Mouse (Mus musculus): ENCODE results near the gene Setx.

Setx gene

DNA sequence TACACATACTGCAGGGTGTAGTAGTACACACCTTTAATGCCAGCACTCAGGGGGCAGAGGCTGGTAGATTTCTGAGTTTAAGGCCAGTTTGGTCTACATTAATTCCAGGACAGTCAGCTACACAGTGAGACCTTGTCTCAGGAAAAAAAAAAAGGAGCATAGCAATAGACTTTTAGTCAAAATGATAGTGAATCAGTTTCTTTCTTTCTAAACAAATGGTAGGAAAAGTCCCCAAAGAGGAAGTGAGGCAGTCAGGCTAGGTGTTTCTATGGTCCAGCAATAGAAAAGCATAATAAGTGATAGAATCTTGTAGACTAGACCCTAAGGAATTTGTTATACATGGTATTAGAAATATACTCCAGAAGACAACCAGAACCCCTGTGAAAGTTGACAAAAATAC is 11.2 kb downstream of the Setx start:
- DNase-seq (ENCODE audit: low read depth, low spot score) = no peak

DNA sequence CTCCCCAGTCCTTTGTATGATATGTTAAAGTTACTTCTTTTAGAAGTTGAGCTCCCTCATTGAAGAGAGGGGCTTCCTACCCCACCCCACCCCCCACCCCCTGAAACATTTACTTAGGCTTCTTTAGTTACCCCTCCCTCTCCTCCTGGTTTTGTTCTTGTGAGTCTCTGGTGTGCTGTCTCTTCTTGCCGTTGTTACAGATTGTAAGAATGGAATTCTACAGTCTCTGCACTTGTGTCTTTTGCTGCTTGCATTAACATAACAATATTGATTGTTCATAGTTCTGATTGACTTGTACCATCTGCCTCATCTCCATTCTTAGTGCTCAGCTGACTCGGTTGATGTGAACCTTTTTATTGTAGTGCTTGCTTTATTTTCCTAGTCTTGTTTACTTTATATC is 28.0 kb downstream of the Setx start:
- DNase-seq (ENCODE audit: low read depth, low spot score) = peak; percentile 83

DNA sequence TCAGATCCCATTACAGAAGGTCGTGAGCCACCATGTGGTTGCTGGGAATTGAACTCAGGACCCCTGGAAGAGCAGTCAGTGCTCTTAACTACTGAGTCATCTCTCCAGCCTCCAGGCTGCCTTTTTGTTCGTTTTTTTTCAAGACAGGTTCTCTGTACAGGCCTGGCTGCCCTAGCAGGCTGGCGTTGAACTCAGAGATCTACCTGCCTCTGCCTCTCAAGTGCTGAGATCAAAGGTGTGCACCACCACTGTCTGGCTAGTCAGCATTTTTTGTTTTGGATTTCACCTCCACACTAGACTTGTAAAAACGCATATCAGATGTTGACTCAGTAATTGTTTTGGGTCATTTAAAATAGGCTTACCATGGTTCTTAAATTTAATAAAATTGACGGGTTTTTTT is 44.1 kb downstream of the Setx start:
- DNase-seq (ENCODE audit: low read depth, low spot score) = no peak

DNA sequence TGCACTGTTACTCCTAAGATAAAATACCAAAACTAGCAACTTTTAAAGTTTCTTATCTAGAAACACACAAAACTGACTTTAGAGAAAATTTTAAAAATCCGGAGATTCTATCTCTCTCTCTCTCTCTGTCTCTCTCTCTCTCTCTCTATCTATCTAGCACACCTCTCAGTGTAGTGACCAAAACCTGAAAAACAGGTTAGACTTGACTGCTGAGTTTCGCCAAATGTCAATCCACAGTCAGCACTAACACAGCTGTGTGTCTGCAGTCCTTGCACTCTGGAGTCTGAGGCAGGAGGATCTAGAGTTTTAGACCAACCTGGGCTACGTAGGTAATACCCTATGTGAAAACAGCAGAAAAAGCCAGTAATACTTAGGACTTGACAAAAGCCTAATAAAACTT is 50.9 kb downstream of the Setx start:
- peak; percentile 43 for DNase-seq (ENCODE audit: low read depth, low spot score)

DNA sequence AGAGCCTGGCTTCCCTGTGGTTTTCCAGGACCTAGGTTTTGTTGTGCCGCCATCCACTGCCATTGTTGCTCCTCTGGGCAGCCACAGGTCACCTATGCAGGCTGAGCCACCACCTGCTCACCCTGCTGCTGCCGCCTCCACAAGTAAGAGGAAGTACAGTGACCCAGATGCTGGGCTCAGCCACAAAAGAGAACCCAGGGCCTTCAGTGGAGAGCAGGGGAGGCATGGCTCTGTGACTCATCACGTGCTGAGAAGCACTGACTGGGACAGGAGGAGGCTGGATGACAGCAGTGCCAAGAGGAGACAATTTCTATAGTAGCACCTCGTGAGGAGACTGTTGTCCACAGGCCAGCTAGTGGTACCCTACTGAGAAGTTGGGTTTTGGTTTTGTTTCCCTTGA is 55.8 kb downstream of the Setx start:
- DNase-seq (ENCODE audit: low read depth, low spot score) = no peak

DNA sequence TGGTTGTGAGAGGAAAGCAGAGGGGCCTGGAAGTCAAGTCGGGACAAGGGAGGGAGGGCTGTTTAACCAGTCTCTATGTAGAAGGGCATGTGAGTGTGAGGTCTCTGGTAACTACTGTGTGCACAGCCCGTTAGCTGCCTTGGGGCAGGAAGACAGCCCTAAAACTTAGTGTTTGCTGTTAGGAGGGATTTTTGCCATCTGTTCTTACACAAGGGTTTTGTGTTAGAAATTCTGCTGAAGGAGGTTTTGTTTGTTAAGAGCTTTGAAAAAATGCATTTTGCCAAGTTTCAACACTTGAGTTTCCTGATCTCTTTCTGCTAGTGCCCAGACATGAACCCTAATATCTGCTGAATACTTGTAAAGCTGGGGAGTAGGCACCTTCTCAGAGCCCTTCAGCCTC is 57.1 kb downstream of the Setx start:
- DNase-seq (ENCODE audit: low read depth, low spot score) = no peak

DNA sequence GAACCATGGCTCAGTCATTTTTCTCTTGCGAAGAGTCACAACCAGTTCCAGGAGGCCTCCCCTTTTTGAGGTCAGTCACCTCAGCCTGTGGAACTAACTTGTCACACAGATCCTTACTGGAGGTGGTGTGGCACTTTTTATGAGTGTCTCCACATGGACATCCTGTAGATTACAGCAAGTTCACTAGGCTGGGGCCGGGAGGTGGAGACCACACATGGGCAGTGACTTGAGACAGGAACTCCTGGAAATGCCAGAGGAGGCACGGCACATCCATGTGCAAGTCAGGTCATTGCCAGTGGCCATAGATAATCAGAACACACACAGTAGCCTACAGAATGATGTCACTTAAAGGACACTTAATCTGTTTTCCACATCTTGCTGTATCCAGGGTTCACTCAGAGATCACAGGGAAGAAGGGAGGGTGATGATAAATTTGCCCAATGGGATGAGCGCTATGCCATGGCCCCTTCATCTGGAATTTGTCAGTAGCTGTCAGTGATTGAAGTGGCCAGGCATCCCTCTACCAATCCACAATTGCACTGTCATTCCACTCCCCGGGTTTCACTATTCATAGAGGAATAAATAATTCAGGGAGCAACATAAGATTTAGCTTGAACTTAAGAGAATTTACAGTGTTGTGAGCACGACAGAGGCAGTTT is 59.4 kb downstream of the Setx start:
- no peak for DNase-seq (ENCODE audit: low read depth, low spot score)

DNA sequence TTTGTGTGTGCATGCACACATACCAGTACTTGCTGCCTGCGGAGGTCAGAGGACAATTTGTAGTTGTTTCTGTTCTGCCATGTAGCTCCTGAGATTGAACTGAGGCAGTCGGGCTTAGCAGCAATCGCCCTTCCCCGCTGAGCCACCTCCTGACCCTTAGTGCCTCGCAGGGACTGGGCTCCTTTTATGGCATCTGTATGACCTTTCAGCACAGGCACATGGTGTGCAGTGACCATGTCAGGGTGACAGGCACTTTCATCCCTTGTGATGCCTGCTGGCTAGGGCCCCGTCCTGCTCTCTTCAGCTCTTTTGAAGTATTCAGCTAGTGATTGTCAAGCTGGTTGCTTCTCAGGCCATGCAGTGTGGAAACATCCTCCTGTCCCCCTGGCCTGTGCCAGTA is 62.2 kb downstream of the Setx start:
- DNase-seq (ENCODE audit: low read depth, low spot score) = no peak

DNA sequence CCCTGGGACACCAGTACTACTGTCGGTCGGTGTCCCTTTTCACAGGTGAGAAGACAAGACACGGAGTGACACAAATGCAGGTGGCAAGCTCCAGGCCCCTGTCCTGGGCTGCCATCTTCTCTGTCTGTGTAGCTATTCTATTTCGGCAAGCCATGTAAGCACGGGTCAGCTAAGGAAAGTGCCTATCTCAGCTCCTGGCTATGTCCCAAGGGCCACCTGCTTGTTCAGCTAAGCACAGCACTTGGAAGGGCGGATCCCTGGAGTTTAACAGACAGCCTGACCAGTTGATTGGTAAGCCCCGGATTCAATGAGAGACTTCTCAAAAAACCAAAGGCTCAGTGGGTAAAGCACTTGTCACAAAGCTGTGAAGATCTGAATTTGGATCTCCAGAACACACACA is 66.4 kb downstream of the Setx start:
- no peak for DNase-seq (ENCODE audit: low read depth, low spot score)

DNA sequence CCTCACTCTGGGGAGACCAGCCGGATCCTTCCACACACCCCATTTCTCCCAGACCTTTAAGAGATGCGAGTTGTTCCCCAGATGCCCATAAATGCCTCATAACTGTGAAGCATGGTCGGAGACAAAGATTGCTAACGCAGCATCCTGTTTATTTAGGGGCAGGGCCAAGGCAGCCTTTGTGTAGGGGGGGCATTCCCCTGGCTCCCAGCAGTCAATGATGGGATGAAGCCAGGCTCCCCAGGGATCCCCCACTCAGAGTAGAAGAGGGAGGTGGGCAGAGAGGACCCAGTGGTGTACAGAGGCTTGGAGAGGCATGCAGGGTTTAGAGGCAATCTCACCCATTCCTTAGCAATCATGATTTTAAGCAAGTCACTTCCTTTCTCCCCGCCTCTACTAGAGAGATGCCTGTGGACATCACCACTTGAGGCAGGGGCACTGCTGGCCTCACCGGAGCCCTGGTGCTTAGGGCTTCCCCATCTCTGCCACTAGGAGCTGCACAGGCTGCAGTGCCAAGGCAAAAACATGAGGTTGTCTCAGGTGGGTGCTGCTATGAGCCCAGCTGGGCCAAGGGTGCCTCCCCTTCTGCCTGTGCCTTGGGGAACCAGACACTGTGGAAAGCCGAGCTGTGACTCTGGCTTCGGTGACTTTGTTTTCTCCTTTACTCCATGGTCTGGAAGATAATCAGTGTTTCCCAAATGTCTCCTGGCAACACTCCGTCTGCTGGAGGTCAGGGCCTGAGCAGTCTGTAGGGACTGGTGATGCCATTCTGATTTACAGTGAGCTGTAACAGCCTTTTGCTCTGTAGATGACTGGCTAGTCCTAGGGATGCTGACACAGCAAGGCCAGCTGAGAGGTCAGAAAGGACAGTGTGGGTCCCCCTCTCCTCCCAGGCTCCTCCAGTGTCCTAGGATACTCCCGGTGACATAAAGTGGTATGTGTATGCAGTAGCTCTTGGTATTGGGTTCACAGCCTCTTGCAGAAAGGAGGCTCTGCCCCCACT is 67.5 kb downstream of the Setx start:
- no peak for DNase-seq (ENCODE audit: low read depth, low spot score)

DNA sequence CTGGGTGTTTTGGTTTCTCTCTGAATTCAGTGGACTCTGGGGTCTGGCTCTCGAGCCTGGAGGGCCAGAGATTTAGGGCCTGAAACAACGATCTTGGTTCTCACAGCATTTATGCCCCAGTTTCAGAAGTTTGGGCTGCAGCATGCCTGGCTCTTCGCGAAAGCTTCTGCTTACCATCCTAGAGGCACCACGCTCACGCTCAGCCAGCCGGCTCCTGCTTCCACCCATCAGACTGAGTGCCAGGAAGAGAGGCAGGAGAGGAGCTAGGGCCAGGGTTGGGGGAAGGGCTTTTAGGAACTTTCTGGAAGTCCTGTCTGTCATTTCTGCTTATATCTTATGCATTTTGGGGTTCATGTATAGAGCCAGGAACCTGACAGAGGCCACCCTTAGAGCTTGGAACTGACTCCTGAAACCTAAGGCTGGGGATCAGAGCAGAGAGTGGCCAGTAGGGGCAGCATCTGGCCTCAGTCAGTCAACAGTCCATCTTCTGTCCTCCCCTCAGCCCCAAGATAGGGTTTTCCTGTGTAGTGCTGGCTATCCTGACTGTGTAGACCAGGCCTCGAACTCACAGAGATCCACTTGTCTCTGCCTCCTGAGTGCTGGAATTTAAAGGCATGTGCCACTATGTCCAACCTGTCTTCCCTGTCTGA is 68.8 kb downstream of the Setx start:
- no peak for DNase-seq (ENCODE audit: low read depth, low spot score)

DNA sequence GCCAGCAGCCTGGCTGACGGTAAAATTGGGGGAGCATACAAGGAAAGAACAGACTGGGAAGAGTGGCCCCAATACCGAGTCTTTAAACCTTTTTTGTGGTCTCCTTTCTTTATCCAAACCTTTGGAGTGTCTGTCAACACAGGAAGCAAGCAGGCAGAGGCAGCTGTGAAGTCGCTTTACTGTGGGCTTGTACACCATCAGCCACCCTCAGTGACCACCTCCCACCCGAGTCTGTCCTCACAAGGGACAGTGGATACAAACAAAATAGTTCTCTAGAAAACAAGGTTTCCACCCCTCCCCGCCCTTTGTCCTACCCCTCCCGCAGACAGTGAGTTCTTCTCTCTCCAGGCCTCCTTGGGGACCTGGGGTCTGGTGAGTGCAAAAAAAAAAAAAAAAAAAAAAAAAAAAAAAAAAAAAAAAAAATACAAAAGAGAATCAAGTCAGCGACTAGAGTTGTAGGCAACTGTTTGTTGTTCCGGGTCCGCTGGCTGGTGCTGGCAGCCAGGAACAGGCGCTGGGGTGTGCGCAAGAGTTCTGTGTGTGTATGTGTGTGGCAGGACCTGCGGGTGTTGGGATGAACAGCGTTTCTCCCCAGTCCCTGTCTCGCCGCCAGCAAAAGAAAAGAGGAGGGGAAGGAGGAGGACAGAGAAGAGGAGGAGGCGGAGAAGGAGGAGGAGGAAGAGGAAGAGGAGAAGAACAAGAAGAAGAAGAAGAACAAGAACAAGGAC is 70.0 kb downstream of the Setx start:
- peak; percentile 38 for DNase-seq (ENCODE audit: low read depth, low spot score)

DNA sequence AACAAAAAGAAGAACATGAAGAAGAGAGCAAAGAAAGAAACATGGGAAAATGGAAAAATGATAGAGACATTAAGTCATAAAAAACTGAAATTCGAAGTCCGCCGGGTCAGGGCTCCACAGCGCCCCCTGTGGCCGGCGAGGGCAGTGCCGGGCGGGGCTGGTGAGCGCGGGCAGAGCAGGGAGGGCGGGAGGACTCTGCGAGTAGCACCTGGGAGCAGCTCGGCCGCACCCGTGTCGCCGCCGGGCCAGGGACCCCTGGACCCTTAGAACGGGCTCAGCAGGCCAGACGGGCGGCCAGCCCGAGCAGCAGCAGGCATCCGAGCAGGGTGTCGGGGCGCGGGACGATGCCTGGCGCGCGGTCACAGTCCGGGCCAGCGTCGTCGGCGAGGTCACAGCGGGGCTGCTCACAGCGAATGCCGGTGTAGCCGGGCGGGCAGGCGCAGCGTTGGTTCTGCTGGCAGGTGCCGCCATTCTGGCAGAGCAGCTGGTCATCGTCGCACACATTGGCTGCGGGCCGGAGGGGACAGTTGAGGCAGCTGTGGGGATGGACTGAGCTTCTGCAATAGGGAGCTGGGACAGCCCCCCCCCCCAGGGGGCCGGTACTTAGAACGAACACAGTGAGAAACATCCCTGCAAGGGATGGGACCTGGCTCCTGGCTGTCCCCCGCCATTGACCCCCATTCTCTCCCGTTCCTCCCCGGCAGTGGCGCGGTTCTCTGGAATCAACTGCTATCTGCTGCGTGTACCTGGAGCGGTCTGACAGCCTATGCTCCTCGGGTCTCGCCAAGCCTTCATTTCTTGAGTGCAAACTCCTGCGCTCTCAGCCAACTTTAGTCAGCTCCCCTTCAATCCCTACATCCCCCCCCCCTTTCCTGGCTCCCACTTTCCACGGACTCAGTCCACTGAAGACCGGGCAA is 70.8 kb downstream of the Setx start:
- DNase-seq (ENCODE audit: low read depth, low spot score) = peak; percentile 58

DNA sequence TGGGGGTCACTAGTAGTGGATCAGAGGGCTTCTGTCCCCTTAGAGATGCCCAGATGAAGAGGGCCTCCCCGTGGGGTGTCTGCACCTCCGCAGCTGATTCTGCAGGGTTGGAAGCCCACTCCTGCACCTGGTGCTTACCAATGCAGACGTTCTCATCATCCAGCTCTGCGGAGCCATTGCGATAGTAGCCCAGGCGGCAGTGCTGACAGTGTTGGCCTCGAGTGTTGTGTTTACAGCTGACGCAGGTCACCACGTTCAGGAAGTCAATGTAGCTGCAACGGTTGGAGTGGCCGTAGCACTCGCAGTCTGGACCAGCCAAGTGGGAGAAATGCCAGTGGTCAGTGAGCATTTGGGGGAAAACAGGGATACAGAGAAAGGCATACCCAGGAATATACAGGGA is 72.9 kb downstream of the Setx start:
- DNase-seq (ENCODE audit: low read depth, low spot score) = no peak

DNA sequence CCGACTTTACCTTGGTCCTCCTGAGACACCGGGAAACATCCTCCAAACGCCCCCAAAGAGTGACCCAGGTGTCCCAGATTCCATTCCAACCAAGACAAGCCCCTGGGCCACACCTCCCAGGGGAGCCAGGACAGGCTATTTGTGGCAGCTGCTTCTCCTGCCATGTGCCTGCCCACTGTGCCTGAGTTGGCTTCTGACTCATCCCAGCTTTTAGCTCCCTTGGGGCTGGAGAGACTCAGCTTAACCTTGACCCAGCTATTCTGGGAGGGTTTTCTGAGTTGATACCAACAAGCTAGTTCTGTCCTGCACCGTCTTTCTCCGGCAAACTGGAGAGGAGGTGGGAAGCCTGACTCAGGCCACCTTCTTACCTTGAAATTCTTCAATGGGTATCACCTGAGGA is 74.5 kb downstream of the Setx start:
- DNase-seq (ENCODE audit: low read depth, low spot score) = no peak

DNA sequence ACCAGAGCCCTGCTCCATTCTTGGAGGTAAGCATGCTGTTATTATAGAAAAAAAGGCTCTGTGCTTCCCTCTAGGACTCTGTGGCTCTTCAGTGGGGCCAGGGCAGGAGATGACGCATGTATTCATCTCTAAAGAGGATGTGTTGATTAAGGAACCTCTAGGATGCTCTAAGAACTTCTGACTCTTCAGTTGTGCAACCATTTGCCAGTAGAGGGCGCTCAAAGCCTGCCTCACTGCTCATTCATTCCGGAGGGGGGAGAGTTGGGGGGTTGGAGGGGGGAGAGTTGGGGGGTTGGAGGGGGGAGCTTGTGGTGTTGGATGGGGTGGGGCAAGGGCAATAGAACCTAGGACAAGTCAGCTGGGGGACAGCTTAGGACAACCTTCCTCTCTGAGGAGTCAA is 75.9 kb downstream of the Setx start:
- DNase-seq (ENCODE audit: low read depth, low spot score) = peak; percentile 48

DNA sequence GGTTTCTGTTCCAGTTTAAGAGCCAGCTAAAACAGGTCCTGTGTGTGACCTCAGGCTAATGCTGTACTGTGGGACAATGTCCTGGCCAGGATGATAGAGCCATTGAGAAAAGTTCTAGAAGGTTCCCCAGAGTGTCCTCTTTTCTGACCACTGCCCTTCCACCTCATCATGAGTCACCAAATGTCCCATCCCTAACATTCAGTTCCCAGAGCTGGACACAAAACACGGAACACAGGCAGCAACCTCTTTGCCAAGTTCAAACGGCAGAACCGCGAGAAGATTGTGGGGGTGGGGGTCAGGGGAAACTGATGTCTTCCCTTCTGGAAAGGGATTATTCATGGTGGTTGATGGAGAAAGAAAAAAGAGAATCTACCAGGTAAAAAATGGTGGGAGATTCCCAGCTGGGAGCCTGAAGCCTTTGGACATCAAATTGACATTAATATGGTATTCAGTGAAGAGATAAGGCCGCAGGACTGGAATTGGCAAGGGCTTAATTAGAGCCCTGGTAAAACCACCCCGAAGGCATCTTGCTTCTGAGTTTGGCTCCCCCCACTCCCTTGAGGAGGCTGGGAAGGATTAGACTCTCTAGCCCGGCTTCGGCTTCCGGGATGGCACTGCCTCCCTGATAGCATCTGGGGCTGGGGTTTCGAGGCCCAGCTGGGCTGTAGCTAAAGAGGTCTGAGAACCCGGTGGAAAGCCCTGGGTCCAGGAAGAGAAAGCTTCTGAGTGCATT is 77.4 kb downstream of the Setx start:
- no peak for DNase-seq (ENCODE audit: low read depth, low spot score)

DNA sequence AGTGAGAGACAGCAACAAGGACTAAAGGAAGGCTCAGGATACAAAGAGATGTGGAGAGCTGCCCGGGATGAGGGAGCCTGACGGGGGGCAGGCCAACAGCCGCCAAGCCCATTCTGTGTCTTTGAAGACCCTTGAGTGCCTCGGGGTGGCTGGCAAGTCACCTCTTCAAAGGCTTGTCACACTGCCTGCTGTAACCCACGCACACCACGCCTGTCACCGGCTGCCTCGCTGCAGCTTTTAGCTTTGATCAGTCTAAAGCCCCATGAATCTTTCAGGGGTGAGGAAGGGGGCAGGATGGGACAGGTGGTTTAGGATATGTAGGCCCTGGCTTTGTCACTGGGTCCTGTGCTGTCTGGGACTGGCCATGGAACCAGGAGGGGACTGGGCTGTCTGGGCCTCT is 82.2 kb downstream of the Setx start:
- DNase-seq (ENCODE audit: low read depth, low spot score) = no peak

DNA sequence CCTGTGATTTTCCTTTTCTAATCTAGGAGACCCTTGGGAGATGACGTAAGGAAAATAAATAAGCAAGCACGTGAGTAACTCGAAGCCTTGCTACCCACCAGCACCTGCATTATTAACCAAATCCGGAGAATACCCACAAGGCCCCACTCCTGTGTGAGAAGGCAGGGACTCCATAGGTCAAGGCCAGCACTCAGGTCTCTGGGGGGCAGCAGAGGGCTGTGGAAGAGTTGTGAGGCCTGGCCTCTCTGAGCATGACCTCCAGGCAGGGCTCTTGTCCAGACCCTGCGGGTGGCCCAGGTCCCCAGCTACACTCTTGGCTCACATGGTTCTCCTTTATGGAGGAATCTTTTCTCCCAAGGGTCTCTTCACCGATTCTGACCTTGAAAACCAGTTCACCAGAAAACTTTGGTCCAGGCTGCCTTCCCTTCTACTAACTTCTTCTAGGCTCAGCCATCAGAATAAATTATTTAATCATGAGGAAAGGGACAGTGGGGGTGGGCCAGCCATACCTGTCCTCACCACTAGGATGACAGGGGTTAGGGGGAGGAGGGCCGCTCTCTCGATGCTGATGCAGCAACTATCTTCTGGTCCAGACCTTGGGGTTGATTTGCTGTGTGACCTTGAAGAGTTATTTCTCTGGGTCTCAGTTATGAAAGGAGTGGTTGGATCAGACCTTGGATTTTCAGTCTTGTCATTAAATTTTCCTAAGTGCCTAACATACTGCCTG is 92.5 kb downstream of the Setx start:
- DNase-seq (ENCODE audit: low read depth, low spot score) = peak; percentile 54

Measured in R1 (cell line).